Mouse (Mus musculus) heart, postnatal 0 days (tissue): ENCODE data around the gene Sema4c.

Source experiments
- CTCF ChIP-seq: IDR thresholded peaks from 2 replicates; pipeline ENCODE4 v1.5.1; 2016; ENCODE audit warnings: antibody characterized with exemption, control low read depth, low read depth
- EP300 ChIP-seq: IDR thresholded peaks from 2 replicates; pipeline ENCODE4 v1.6.1; 2016; ENCODE audit warnings: antibody characterized with exemption, low read depth

GRCm38 (mm10) chr1:36602271-36602670, 44.1 kb upstream of the Sema4c start:
- TF ChIP-seq CTCF: no peak
- no peak for TF ChIP-seq EP300
